Mouse (Mus musculus) embryonic fibroblast, embryonic 13.5 days (primary cell): ENCODE data around the gene Stard13.

Source experiments
- CTCF ChIP-seq: IDR thresholded peaks from 2 replicates; pipeline ENCODE4 v1.5.1; 2011; ENCODE audit warnings: mild to moderate bottlenecking, control low read depth, low read length, moderate library complexity, borderline replicate concordance; ENCODE audit not compliant: insufficient read depth
- POLR2A ChIP-seq: IDR thresholded peaks from 2 replicates; pipeline ENCODE4 v1.6.1; 2011; ENCODE audit warnings: low read depth, mild to moderate bottlenecking, control low read depth, low read length, moderate library complexity

GRCm38 (mm10) chr5:151189321-151189720 is 44.3 kb downstream of the Stard13 start:
- no peak for TF ChIP-seq POLR2A
- TF ChIP-seq CTCF: no peak
